Mouse (Mus musculus): ENCODE measurements around the gene Ccnq.

GRCm38 (mm10) chr11:78755299-78755698 is 3.8 kb upstream of the Ccnq start:
- TF ChIP-seq POLR2A (IDR thresholded peaks at IDR 0.05; ENCODE audit: control insufficient read depth, extremely low read depth, insufficient read depth, low read length, poor library complexity) (no peak), CTCF (IDR thresholded peaks at IDR 0.05; ENCODE audit: borderline replicate concordance, control insufficient read depth, extremely low read depth, insufficient read depth, low read length, poor library complexity) (no peak)
